Comparison of ENCODE assay signal across 8 mouse cellular contexts in genomic region chr13:93839137-93839630, GRCm38 (mm10).
DNase-seq lines count a peak whose midpoint lies in the region; ATAC-seq and TF ChIP-seq lines count a peak whose summit lies in the region.

No protein-coding gene starts in this region.

- H3K27me3 ChIP-seq in forebrain, embryonic 16.5 days (replicated peaks; ENCODE audit: control insufficient read depth, insufficient read depth, low read length) = no peaks in the 10 kb centered on the region
- no peaks in the 10 kb centered on the region for H3K27me3 ChIP-seq in hindbrain, embryonic 12.5 days
- H3K27me3 ChIP-seq in midbrain, embryonic 10.5 days (ENCODE audit: low read depth, poor library complexity, severe bottlenecking) = no peaks in the 10 kb centered on the region
- no peaks in the 10 kb centered on the region for H3K27me3 ChIP-seq in kidney, adult 2 months (replicated peaks; ENCODE audit: control insufficient read depth, insufficient read depth, low read length)

- H3K4me2 ChIP-seq in forebrain, embryonic 16.5 days (ENCODE audit: low read length) = no peak overlapping the region
- no peak overlapping the region for H3K4me2 ChIP-seq in hindbrain, embryonic 12.5 days (replicated peaks)

- H3K9ac ChIP-seq in forebrain, embryonic 16.5 days (replicated peaks; ENCODE audit: low read depth, low read length) = no peak overlapping the region
- no peak overlapping the region for H3K9ac ChIP-seq in hindbrain, embryonic 12.5 days

- WGBS in forebrain, embryonic 16.5 days = 7% methylated on average over 10 of the region's 10 CpGs
- WGBS in hindbrain, embryonic 12.5 days = 36% methylated on average over 10 of the region's 10 CpGs
- WGBS in midbrain, embryonic 10.5 days = 37% methylated on average over 10 of the region's 10 CpGs
- WGBS in kidney, adult 2 months = 60% methylated on average over 10 of the region's 10 CpGs

- peak; percentile 39 for DNase-seq in 3T3-L1 (ENCODE audit: low read depth, low spot score)
- peak; percentile 25 to 37 for DNase-seq in cerebellum, adult 18-20 months
- peak; percentile 68 for DNase-seq in midbrain, embryonic 10.5 days (ENCODE audit: low spot score)
- no peak for DNase-seq in spleen, postnatal 4 days (ENCODE audit: low spot score in 2 of 2)
- no peak for DNase-seq in kidney, adult 2 months

- H3K27ac ChIP-seq in forebrain, embryonic 16.5 days (ENCODE audit: low read length) = peak overlapping the region; percentile 83
- H3K27ac ChIP-seq in hindbrain, embryonic 12.5 days = peak overlapping the region; percentile 69
- H3K27ac ChIP-seq in midbrain, embryonic 10.5 days (replicated peaks) = peak overlapping the region; percentile 82
- no peak overlapping the region for H3K27ac ChIP-seq in kidney, adult 2 months (ENCODE audit: insufficient read depth, low read depth, low read length)

- no peak for TF ChIP-seq CTCF in kidney, adult 2 months (conservative IDR thresholded peaks at IDR 0.05; ENCODE audit: insufficient read depth, insufficient read length, low read depth, low read length)

- no peaks in the 10 kb centered on the region for H3K9me3 ChIP-seq in forebrain, embryonic 16.5 days (ENCODE audit: control insufficient read depth, low read length)
- peaks cover 3% of the 10 kb centered on the region for H3K9me3 ChIP-seq in hindbrain, embryonic 12.5 days (replicated peaks)
- H3K9me3 ChIP-seq in midbrain, embryonic 10.5 days (replicated peaks) = peaks cover 5% of the 10 kb centered on the region; the same call in 1 of the 2 replicates

- TF ChIP-seq POLR2A in kidney, adult 2 months (IDR thresholded peaks at IDR 0.05; ENCODE audit: low read depth, low read length) = no peak

- peak; percentile 95 for ATAC-seq in forebrain, embryonic 16.5 days
- peak; percentile 83 for ATAC-seq in hindbrain, embryonic 12.5 days (ENCODE audit: low FRiP score)
- ATAC-seq in erythroid progenitor cell, adult 5-6 weeks (replicated peaks; ENCODE audit: low FRiP score, poor library complexity, severe bottlenecking) = no peak

- H3K4me1 ChIP-seq in forebrain, embryonic 16.5 days (replicated peaks; ENCODE audit: control insufficient read depth, insufficient read depth, low read length) = peaks cover 16% of the 10 kb centered on the region
- H3K4me1 ChIP-seq in hindbrain, embryonic 12.5 days = peaks cover 19% of the 10 kb centered on the region
- H3K4me1 ChIP-seq in midbrain, embryonic 10.5 days = peaks cover 37% of the 10 kb centered on the region
- H3K4me1 ChIP-seq in kidney, adult 2 months (ENCODE audit: control insufficient read depth, insufficient read depth, low read length) = no peaks in the 10 kb centered on the region

- H3K4me3 ChIP-seq in forebrain, embryonic 16.5 days (replicated peaks; ENCODE audit: low read length) = no peak overlapping the region
- H3K4me3 ChIP-seq in hindbrain, embryonic 12.5 days = no peak overlapping the region
- H3K4me3 ChIP-seq in midbrain, embryonic 10.5 days = no peak overlapping the region
- H3K4me3 ChIP-seq in kidney, adult 2 months (ENCODE audit: insufficient read depth, low read depth, low read length) = no peak overlapping the region

- H3K36me3 ChIP-seq in forebrain, embryonic 16.5 days (ENCODE audit: control insufficient read depth, insufficient read depth) = no peaks in the 10 kb centered on the region
- no peaks in the 10 kb centered on the region for H3K36me3 ChIP-seq in hindbrain, embryonic 12.5 days
- H3K36me3 ChIP-seq in midbrain, embryonic 10.5 days = no peaks in the 10 kb centered on the region
- no peaks in the 10 kb centered on the region for H3K36me3 ChIP-seq in kidney, adult 2 months (ENCODE audit: control insufficient read depth, insufficient read depth, low read length)

Comparison
In these comparisons a context has a peak if more than half of its experiments do, and no peak if none do; other contexts are left out.
1. DNase-seq: peak in 3T3-L1 (single experiment), cerebellum, adult 18-20 months (2 of 2) and midbrain, embryonic 10.5 days (single experiment); none in spleen, postnatal 4 days (0 of 2) and kidney, adult 2 months (single experiment).